Mouse (Mus musculus) cerebellum, adult 9-10 months (tissue): ENCODE results near the gene Sfxn2.
"Not testable (repeated sequence)": the region's sequence is repeated elsewhere in the genome, so short reads cannot be mapped to it uniquely, and the experiment has no call there.

ENCODE experiments used
- DNase-seq: peaks from one replicate; pipeline ENCODE4 v3.0.0; 2022

Gene Sfxn2

GRCm38 (mm10) chr19:46547565-46547964 is 25.6 kb upstream of the Sfxn2 start:
- DNase-seq = no peak

GRCm38 (mm10) chr19:46548110-46548509 is 25.1 kb upstream of the Sfxn2 start:
- DNase-seq = no peak

GRCm38 (mm10) chr19:46550385-46550784 is 22.8 kb upstream of the Sfxn2 start:
- DNase-seq = no peak

GRCm38 (mm10) chr19:46552496-46552895 is 20.7 kb upstream of the Sfxn2 start:
- DNase-seq = no peak

GRCm38 (mm10) chr19:46553541-46553955 is 19.6 kb upstream of the Sfxn2 start:
- DNase-seq = no peak

GRCm38 (mm10) chr19:46558009-46558408 is 15.2 kb upstream of the Sfxn2 start:
- DNase-seq = no peak

- peak; percentile 71 for DNase-seq
These were observed 14.5 kb upstream of the Sfxn2 start for GRCm38 (mm10) chr19:46558631-46559030.

- peak; percentile 85 for DNase-seq
These were observed 11.0 kb upstream of the Sfxn2 start for GRCm38 (mm10) chr19:46562132-46562531.

GRCm38 (mm10) chr19:46562581-46563515 is 10.3 kb upstream of the Sfxn2 start:
- DNase-seq = peak; percentile 85

- DNase-seq = no peak
These were observed 9.6 kb upstream of the Sfxn2 start for GRCm38 (mm10) chr19:46563603-46564002.

- DNase-seq = no peak
These were observed 9.1 kb upstream of the Sfxn2 start for GRCm38 (mm10) chr19:46564043-46564462.

- not testable (repeated sequence) for DNase-seq
These were observed 1.8 kb upstream of the Sfxn2 start for GRCm38 (mm10) chr19:46571211-46571877.

- no peak for DNase-seq
These were observed 1.3 kb upstream of the Sfxn2 start for GRCm38 (mm10) chr19:46571878-46572244.

- no peak for DNase-seq
These were observed 617 bp upstream of the Sfxn2 start for GRCm38 (mm10) chr19:46572548-46572947.

GRCm38 (mm10) chr19:46573990-46574389 is 825 bp downstream of the Sfxn2 start:
- peak; percentile 54 for DNase-seq

GRCm38 (mm10) chr19:46575196-46575595 is 2.0 kb downstream of the Sfxn2 start:
- no peak for DNase-seq

GRCm38 (mm10) chr19:46587823-46588508 is 14.8 kb downstream of the Sfxn2 start:
- DNase-seq = peak; percentile 88

- DNase-seq = no peak
These were observed 18.4 kb downstream of the Sfxn2 start for GRCm38 (mm10) chr19:46591575-46591974.

- DNase-seq = no peak
These were observed 19.7 kb downstream of the Sfxn2 start for GRCm38 (mm10) chr19:46592751-46593439.

- DNase-seq = no peak
These were observed 25.0 kb downstream of the Sfxn2 start for GRCm38 (mm10) chr19:46598187-46598586.

GRCm38 (mm10) chr19:46598720-46599252 is 25.6 kb downstream of the Sfxn2 start, which contains the start of gene Wbp1l:
Wbp1l (plus strand) TSS chr19:46599084.
- peak; percentile 99 for DNase-seq
